Comparison of ENCODE assay signal across 23 mouse cellular contexts in genomic region chr13:90724598-90724997, GRCm38 (mm10).
A peak's percentile ranks its signal among the peaks of the same experiment; 100 is the strongest.
DNase-seq lines count a peak whose midpoint lies in the region; ATAC-seq and TF ChIP-seq lines count a peak whose summit lies in the region.
"Had no signal": no experiment of that assay in that cellular context is flagged by ENCODE, and none has a peak within 500 bp of the region (broad histone marks: within the 10 kb centered on the region; RNA-seq: fewer than 3 reads in every experiment).

No protein-coding gene starts in this region.

- H3K27me3 ChIP-seq in heart, embryonic 12.5 days (replicated peaks): no peaks in the 10 kb centered on the region
- no peaks in the 10 kb centered on the region for H3K27me3 ChIP-seq in heart, embryonic 11.5 days (ENCODE audit: control insufficient read depth, insufficient read depth, low read length)
- H3K27me3 ChIP-seq in heart, embryonic 15.5 days: no peaks in the 10 kb centered on the region
- no peaks in the 10 kb centered on the region for H3K27me3 ChIP-seq in lung, embryonic 14.5 days (ENCODE audit: insufficient read depth, low read length)
- H3K27me3 ChIP-seq: CH12.LX; forebrain, embryonic 13.5 days; Patski had no signal

- WGBS in heart, embryonic 12.5 days: 52% methylated on average over 3 of the region's 3 CpGs
- WGBS in heart, embryonic 11.5 days (ENCODE audit: insufficient replicate concordance): 70% methylated on average over 3 of the region's 3 CpGs
- WGBS in heart, embryonic 15.5 days: 73% methylated on average over 3 of the region's 3 CpGs
- 77% methylated on average over 3 of the region's 3 CpGs for WGBS in lung, embryonic 14.5 days
- WGBS in lung, adult 2 months: 75% methylated on average over 3 of the region's 3 CpGs

- no peak for TF ChIP-seq CTCF in lung, embryonic 14.5 days (IDR thresholded peaks at IDR 0.05; ENCODE audit: low read depth)
- TF ChIP-seq CTCF in lung, adult 2 months (IDR thresholded peaks at IDR 0.05; ENCODE audit: insufficient read depth, low read length): no peak

- 0 out of 2 replicates have a peak overlapping the region, but pooled peaks have one; percentile 0 for H3K27ac ChIP-seq in heart, embryonic 12.5 days (ENCODE audit: poor library complexity, severe bottlenecking)
- no peak overlapping the region for H3K27ac ChIP-seq in heart, embryonic 11.5 days (ENCODE audit: low read depth, low read length)
- no peak overlapping the region for H3K27ac ChIP-seq in heart, embryonic 15.5 days
- H3K27ac ChIP-seq in lung, embryonic 14.5 days (ENCODE audit: low read depth): no peak overlapping the region
- H3K27ac ChIP-seq: forebrain, embryonic 10.5 days; forebrain, embryonic 13.5 days; hindbrain, embryonic 14.5 days; hindbrain, postnatal 0 days had no signal

- H3K9ac ChIP-seq in heart, embryonic 12.5 days: no peak overlapping the region
- no peak overlapping the region for H3K9ac ChIP-seq in heart, embryonic 11.5 days (ENCODE audit: low read depth, low read length)
- H3K9ac ChIP-seq in heart, embryonic 15.5 days: no peak overlapping the region
- H3K9ac ChIP-seq in lung, embryonic 14.5 days: no peak overlapping the region
- H3K9ac ChIP-seq: forebrain, embryonic 13.5 days; hindbrain, embryonic 14.5 days had no signal

- H3K9me3 ChIP-seq in heart, embryonic 12.5 days (replicated peaks): no peaks in the 10 kb centered on the region
- no peaks in the 10 kb centered on the region for H3K9me3 ChIP-seq in heart, embryonic 11.5 days (replicated peaks; ENCODE audit: control insufficient read depth, low read length)
- H3K9me3 ChIP-seq in heart, embryonic 15.5 days (replicated peaks): no peaks in the 10 kb centered on the region
- no peaks in the 10 kb centered on the region for H3K9me3 ChIP-seq in lung, embryonic 14.5 days (ENCODE audit: low read depth, low read length)
- H3K9me3 ChIP-seq: forebrain, embryonic 10.5 days; forebrain, embryonic 13.5 days; G1E had no signal

- no peak for DNase-seq in heart, postnatal 10 days
- DNase-seq in lung, embryonic 14.5 days: no peak
- DNase-seq in lung, adult 2 months: no peak
- DNase-seq: adrenal gland, postnatal 10 days; adrenal gland, postnatal 36 days; B cell, adult 2 months; cerebellum, adult 18-20 months; cerebellum, adult 9-10 months; cerebellum, postnatal 14 days; gastrocnemius, postnatal 10 days; kidney, adult 18-20 months had no signal

- intact Hi-C loops in heart, postnatal 10 days (cut with DNase I): no loop called here

- peaks cover 19% of the 10 kb centered on the region for H3K4me1 ChIP-seq in heart, embryonic 12.5 days (replicated peaks)
- peaks cover 11% of the 10 kb centered on the region; the same call in 1 of the 2 replicates for H3K4me1 ChIP-seq in heart, embryonic 11.5 days (ENCODE audit: control insufficient read depth, insufficient read depth, low read length)
- H3K4me1 ChIP-seq in heart, embryonic 15.5 days (replicated peaks): peaks cover 6% of the 10 kb centered on the region; the same call in 1 of the 2 replicates
- peaks cover 21% of the 10 kb centered on the region for H3K4me1 ChIP-seq in lung, embryonic 14.5 days (ENCODE audit: insufficient read depth)
- no peaks in the 10 kb centered on the region for H3K4me1 ChIP-seq in lung, adult 2 months (ENCODE audit: control insufficient read depth, insufficient read depth, low read length)
- H3K4me1 ChIP-seq: forebrain, embryonic 13.5 days had no signal

- H3K4me2 ChIP-seq in heart, embryonic 12.5 days: no peak overlapping the region
- no peak overlapping the region for H3K4me2 ChIP-seq in heart, embryonic 11.5 days
- H3K4me2 ChIP-seq in heart, embryonic 15.5 days: no peak overlapping the region
- peak overlapping the region; percentile 18; the same call in 1 of the 2 replicates for H3K4me2 ChIP-seq in lung, embryonic 14.5 days
- H3K4me2 ChIP-seq: forebrain, embryonic 13.5 days; hindbrain, embryonic 14.5 days had no signal

- no peak for TF ChIP-seq POLR2A in lung, adult 2 months (IDR thresholded peaks at IDR 0.05; ENCODE audit: borderline replicate concordance, extremely low read depth, low read depth, low read length)

- H3K36me3 ChIP-seq in heart, embryonic 12.5 days: no peaks in the 10 kb centered on the region
- no peaks in the 10 kb centered on the region for H3K36me3 ChIP-seq in heart, embryonic 11.5 days (ENCODE audit: control insufficient read depth, insufficient read depth, low read length)
- no peaks in the 10 kb centered on the region for H3K36me3 ChIP-seq in heart, embryonic 15.5 days
- H3K36me3 ChIP-seq in lung, embryonic 14.5 days (ENCODE audit: insufficient read depth): no peaks in the 10 kb centered on the region
- H3K36me3 ChIP-seq: forebrain, embryonic 10.5 days; G1E had no signal

- ATAC-seq in heart, embryonic 12.5 days (ENCODE audit: insufficient number of reproducible peaks, low FRiP score): peak; percentile 68; the same call in 1 of the 2 replicates
- no peak for ATAC-seq in heart, embryonic 11.5 days (replicated peaks; ENCODE audit: insufficient number of reproducible peaks, low FRiP score, low TSS enrichment)
- peak; percentile 55; the same call in 1 of the 2 replicates for ATAC-seq in heart, embryonic 15.5 days (replicated peaks; ENCODE audit: insufficient number of reproducible peaks, insufficient read depth, low FRiP score, low read depth)
- ATAC-seq in lung, embryonic 14.5 days (ENCODE audit: insufficient read depth): no peak
- ATAC-seq: forebrain, embryonic 13.5 days; hindbrain, postnatal 0 days; inflammation-experienced regulatory T-cells, adult 6 months; intestine, embryonic 16.5 days; Patski had no signal

- no peak overlapping the region for H3K4me3 ChIP-seq in heart, embryonic 12.5 days
- no peak overlapping the region for H3K4me3 ChIP-seq in heart, embryonic 11.5 days (ENCODE audit: low read depth, low read length)
- H3K4me3 ChIP-seq in heart, embryonic 15.5 days: no peak overlapping the region
- H3K4me3 ChIP-seq in lung, embryonic 14.5 days (ENCODE audit: low read depth, low read length): no peak overlapping the region
- H3K4me3 ChIP-seq in lung, adult 2 months (replicated peaks; ENCODE audit: extremely low read depth, low read depth, low read length): no peak overlapping the region
- H3K4me3 ChIP-seq: forebrain, embryonic 10.5 days; forebrain, embryonic 13.5 days had no signal

Comparison
In these comparisons a context has a peak if more than half of its experiments do, and no peak if none do; other contexts are left out.
1. ATAC-seq: peak in heart, embryonic 12.5 days (single experiment) and heart, embryonic 15.5 days (single experiment); none in heart, embryonic 11.5 days (single experiment) and lung, embryonic 14.5 days (single experiment).